Mouse (Mus musculus): ENCODE results near the gene Exosc6.

DNA sequence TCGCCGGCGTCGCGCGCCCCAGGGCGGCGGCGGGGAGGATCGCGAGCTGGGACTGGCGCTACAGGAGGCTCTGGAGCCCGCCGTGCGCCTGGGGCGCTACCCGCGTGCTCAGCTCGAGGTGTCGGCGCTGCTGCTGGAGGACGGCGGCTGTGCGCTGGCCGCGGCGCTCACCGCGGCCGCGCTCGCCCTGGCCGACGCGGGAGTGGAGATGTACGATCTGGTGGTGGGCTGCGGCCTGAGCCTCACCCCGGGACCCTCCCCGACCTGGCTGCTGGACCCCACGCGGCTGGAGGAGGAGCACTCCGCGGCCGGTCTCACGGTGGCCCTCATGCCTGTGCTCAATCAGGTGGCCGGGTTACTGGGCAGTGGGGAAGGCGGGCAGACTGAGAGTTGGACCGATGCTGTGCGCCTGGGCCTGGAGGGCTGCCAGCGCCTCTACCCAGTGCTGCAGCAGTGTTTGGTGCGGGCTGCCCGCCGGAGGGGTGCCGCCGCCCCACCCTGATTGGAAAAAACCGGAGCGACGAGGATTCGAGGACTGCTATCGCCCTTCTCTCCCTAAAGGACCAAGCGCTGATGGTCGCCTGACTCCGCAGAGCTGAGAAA, 653 bp downstream of the Exosc6 start:
- TF ChIP-seq CTCF (IDR thresholded peaks at IDR 0.05; ENCODE audit: low read depth) (no peak), EP300 (IDR thresholded peaks at IDR 0.05; ENCODE audit: low read depth) (no peak)
